Mouse (Mus musculus): Measurements from ENCODE around the gene Dusp16. TPM values are rescaled to one million over a fixed set of nuclear protein-coding genes. Genes with fewer than 3 reads are reported as not detected.
A peak's percentile ranks its signal among the peaks of the same experiment; 100 is the strongest.

Gene Dusp16
- polyA plus RNA-seq, 1 experiment from 2014 or later: 8.6 TPM

DNA sequence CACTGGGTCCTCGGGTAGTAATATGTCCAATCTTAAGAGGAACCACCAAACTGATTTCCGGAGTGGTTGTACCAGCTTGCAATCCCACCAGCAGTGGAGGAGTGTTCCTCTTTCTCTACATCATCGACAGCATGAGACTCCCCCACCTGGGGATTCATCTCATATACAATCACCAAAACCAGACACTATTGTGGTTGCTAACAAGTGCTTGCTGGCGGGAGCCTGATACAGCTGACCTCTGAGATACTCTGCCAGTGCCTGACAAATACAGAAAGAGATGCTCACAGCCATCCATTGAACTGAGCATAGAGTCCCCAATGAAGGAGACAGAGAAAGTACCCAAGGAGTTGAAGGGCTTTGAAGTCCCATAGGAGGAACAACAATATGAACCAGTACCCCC lies 36.4 kb downstream of the Dusp16 start:
- no peaks in the 10 kb centered on the region for H3K9me3 ChIP-seq (ENCODE audit: control insufficient read depth, low read length)
- TF ChIP-seq CTCF (IDR thresholded peaks at IDR 0.05; ENCODE audit: low read depth) (no peak), EP300 (optimal IDR thresholded peaks at IDR 0.05) (no peak)
- H3K4me2 ChIP-seq (replicated peaks; ENCODE audit: low read depth): no peak overlapping the region
- DNase-seq (ENCODE audit: low spot score) (no peak), ATAC-seq (ENCODE audit: low FRiP score, low TSS enrichment) (no peak)
- 92% methylated on average over 4 of the region's 4 CpGs for WGBS
- no peaks in the 10 kb centered on the region for H3K27me3 ChIP-seq (ENCODE audit: control insufficient read depth, insufficient read depth, low read length)
- H3K9ac ChIP-seq (ENCODE audit: low read length): no peak overlapping the region
- peaks cover 3% of the 10 kb centered on the region; the same call in 1 of the 2 replicates for H3K36me3 ChIP-seq (ENCODE audit: control insufficient read depth, insufficient read depth, low read length)
- H3K4me3 ChIP-seq (ENCODE audit: low read depth, low read length): no peak overlapping the region
- H3K27ac ChIP-seq (replicated peaks): no peak overlapping the region
- H3K4me1 ChIP-seq (replicated peaks; ENCODE audit: control insufficient read depth, insufficient read depth): no peaks in the 10 kb centered on the region

DNA sequence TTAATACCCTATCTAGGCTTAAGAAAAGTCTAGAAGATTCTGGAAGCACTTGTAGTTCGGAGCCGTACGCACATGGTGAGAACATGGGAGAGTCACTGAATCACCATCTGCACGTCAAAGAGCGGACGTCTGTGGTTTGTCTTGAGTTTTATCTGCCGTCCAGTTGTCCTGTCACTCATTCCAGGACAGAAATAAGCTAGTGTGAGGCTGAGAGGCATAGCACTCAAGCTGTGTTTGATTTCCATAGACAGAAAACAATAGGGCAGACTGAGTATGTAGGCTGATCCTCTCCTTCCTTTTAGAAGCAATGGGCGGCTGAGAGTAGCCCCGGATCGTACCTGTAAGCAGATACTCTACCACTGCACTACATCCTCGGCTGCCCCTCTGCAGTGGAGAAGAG lies 38.6 kb downstream of the Dusp16 start:
- H3K9me3 ChIP-seq (ENCODE audit: control insufficient read depth, low read length): no peaks in the 10 kb centered on the region
- no peak overlapping the region for H3K4me2 ChIP-seq (replicated peaks; ENCODE audit: low read depth)
- no peaks in the 10 kb centered on the region for H3K4me1 ChIP-seq (replicated peaks; ENCODE audit: control insufficient read depth, insufficient read depth)
- H3K4me3 ChIP-seq (ENCODE audit: low read depth, low read length): no peak overlapping the region
- TF ChIP-seq CTCF (IDR thresholded peaks at IDR 0.05; ENCODE audit: low read depth) (no peak), EP300 (optimal IDR thresholded peaks at IDR 0.05) (no peak)
- no peaks in the 10 kb centered on the region for H3K27me3 ChIP-seq (ENCODE audit: control insufficient read depth, insufficient read depth, low read length)
- DNase-seq (ENCODE audit: low spot score) (no peak), ATAC-seq (ENCODE audit: low FRiP score, low TSS enrichment) (no peak)
- no peaks in the 10 kb centered on the region; the same call in 1 of the 2 replicates for H3K36me3 ChIP-seq (ENCODE audit: control insufficient read depth, insufficient read depth, low read length)
- no peak overlapping the region for H3K9ac ChIP-seq (ENCODE audit: low read length)
- 92% methylated on average over 11 of the region's 11 CpGs for WGBS
- no peak overlapping the region for H3K27ac ChIP-seq (replicated peaks)

DNA sequence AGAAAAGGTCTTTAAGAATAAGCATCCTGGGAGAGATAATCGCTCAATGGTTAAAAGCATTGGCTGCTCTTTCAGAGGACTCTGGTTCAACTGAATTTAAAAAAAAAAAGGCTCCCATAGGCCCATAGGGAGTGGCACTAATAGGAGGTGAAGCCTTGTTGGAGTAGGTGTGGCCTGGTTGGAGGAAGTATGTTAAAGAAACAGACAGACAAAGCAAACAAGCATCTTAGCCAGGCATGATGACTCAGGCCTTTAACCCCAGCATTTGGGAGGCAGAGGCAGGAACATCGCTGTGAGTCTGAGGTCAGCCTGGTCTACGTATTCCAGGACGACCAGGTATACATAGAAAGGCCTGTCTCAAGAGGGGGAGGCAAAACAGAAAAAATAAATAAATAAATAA lies 39.0 kb downstream of the Dusp16 start:
- H3K27me3 ChIP-seq (ENCODE audit: control insufficient read depth, insufficient read depth, low read length): no peaks in the 10 kb centered on the region
- H3K27ac ChIP-seq (replicated peaks): no peak overlapping the region
- H3K36me3 ChIP-seq (ENCODE audit: control insufficient read depth, insufficient read depth, low read length): no peaks in the 10 kb centered on the region; the same call in 1 of the 2 replicates
- no peaks in the 10 kb centered on the region for H3K4me1 ChIP-seq (replicated peaks; ENCODE audit: control insufficient read depth, insufficient read depth)
- H3K4me3 ChIP-seq (ENCODE audit: low read depth, low read length): no peak overlapping the region
- ATAC-seq (ENCODE audit: low FRiP score, low TSS enrichment) (peak; percentile 62), DNase-seq (ENCODE audit: low spot score) (peak; percentile 23)
- H3K9me3 ChIP-seq (ENCODE audit: control insufficient read depth, low read length): no peaks in the 10 kb centered on the region
- no peak for TF ChIP-seq EP300 (optimal IDR thresholded peaks at IDR 0.05)
- TF ChIP-seq CTCF (IDR thresholded peaks at IDR 0.05; ENCODE audit: low read depth): no peak
- H3K4me2 ChIP-seq (replicated peaks; ENCODE audit: low read depth): no peak overlapping the region
- no peak overlapping the region for H3K9ac ChIP-seq (ENCODE audit: low read length)
- WGBS: 84% methylated on average over 4 of the region's 4 CpGs

DNA sequence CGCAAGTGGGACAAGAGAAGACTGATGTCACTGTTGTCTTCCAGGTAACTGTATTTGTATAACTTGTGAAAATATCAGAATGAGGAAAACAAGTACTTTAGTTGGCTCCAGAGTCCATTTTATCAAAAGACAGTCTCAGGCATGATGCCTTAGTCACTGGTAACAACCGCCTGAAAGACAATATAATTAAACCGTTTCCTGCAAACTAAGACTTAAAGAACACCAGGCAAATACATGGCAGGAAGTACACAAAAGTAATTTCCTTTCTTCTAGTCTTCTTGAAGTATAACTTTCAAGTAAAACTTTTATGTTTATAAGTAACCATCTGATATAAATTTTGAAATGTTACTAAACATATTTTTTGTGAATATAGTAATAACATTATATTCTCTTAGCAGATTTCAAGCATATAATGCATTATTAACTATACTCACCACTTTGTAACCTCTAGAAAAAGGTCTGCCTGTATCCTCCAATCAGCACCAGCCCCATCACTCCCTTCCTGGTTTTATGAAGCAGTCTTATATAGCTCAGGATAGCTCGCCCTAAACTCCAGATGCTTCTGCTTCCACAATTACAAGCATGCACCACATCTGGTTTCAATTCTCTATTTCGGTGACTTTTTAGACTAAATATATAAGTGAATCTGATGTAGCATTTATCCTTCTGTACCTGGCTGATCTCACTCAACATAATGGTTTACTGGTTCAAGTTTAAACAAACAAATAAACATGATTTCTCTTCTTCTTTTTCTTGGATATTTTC lies 40.4 kb downstream of the Dusp16 start:
- Histone ChIP-seq H3K9me3 (ENCODE audit: control insufficient read depth, low read length) (no peaks in the 10 kb centered on the region), H3K27ac (replicated peaks) (no peak overlapping the region; the same call in 1 of the 2 replicates), H3K4me2 (replicated peaks; ENCODE audit: low read depth) (no peak overlapping the region), H3K27me3 (ENCODE audit: control insufficient read depth, insufficient read depth, low read length) (no peaks in the 10 kb centered on the region), H3K9ac (ENCODE audit: low read length) (no peak overlapping the region), H3K4me1 (replicated peaks; ENCODE audit: control insufficient read depth, insufficient read depth) (no peaks in the 10 kb centered on the region), H3K36me3 (ENCODE audit: control insufficient read depth, insufficient read depth, low read length) (no peaks in the 10 kb centered on the region), H3K4me3 (ENCODE audit: low read depth, low read length) (no peak overlapping the region)
- no peak for TF ChIP-seq CTCF (IDR thresholded peaks at IDR 0.05; ENCODE audit: low read depth)
- TF ChIP-seq EP300 (optimal IDR thresholded peaks at IDR 0.05): no peak
- ATAC-seq (ENCODE audit: low FRiP score, low TSS enrichment) (no peak), DNase-seq (ENCODE audit: low spot score) (no peak)
- 79% methylated on average over 5 of the region's 5 CpGs for WGBS

DNA sequence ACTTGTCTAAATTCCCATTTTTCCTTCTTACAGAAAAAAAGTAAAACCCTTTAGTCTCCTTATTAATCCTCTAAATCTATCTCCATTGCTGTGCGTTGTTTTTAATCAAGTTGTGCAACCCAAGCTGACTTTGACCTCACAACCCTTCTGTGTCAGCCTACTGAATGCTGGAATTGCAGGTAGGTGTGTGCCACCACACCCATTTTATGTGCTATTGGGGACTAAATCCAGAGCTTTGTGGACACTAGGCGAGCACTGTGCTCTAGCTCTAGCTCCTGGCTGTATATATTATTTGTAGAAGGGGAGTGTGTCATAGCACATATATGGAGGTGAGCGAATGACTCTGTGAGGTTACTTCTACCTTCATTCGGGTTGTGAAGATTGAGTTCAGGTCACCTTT lies 41.3 kb downstream of the Dusp16 start:
- peak; percentile 47 for DNase-seq (ENCODE audit: low spot score)
- 68% methylated on average over 4 of the region's 4 CpGs for WGBS

DNA sequence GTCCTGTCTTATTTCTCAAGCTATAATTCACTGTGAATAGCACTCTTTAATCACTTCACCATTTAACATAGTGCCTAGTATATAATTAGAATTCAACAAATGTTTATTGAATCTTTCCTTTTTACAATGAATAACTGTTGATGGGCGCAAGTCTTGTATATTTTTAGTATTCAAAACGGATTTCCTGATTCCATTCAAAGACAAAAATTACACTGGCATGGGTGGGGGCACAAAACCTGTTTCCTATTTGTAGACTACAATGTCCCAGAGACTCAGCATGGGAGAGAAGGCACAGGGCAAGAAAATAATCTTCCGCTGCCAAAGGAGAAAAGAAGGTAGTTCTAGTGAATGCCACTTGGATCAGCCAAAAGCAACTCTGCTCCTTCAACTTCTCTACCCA lies 44.3 kb downstream of the Dusp16 start:
- DNase-seq (ENCODE audit: low spot score) (no peak), ATAC-seq (ENCODE audit: low FRiP score, low TSS enrichment) (no peak)
- no peaks in the 10 kb centered on the region for H3K9me3 ChIP-seq (ENCODE audit: control insufficient read depth, low read length)
- no peak overlapping the region for H3K4me2 ChIP-seq (replicated peaks; ENCODE audit: low read depth)
- H3K27me3 ChIP-seq (ENCODE audit: control insufficient read depth, insufficient read depth, low read length): no peaks in the 10 kb centered on the region
- no peak overlapping the region for H3K9ac ChIP-seq (ENCODE audit: low read length)
- no peaks in the 10 kb centered on the region for H3K4me1 ChIP-seq (replicated peaks; ENCODE audit: control insufficient read depth, insufficient read depth)
- no peak overlapping the region for H3K27ac ChIP-seq (replicated peaks)
- WGBS: 85% methylated on average over 3 of the region's 3 CpGs
- TF ChIP-seq CTCF (IDR thresholded peaks at IDR 0.05; ENCODE audit: low read depth) (no peak), EP300 (optimal IDR thresholded peaks at IDR 0.05) (no peak)
- H3K36me3 ChIP-seq (ENCODE audit: control insufficient read depth, insufficient read depth, low read length): no peaks in the 10 kb centered on the region
- no peak overlapping the region for H3K4me3 ChIP-seq (ENCODE audit: low read depth, low read length)

More for the DNA sequence above, 41.3 kb downstream of the Dusp16 start:
- Histone ChIP-seq H3K9me3 (ENCODE audit: control insufficient read depth, low read length) (no peaks in the 10 kb centered on the region), H3K4me2 (replicated peaks; ENCODE audit: low read depth) (no peak overlapping the region), H3K4me1 (replicated peaks; ENCODE audit: control insufficient read depth, insufficient read depth) (no peaks in the 10 kb centered on the region), H3K9ac (ENCODE audit: low read length) (no peak overlapping the region), H3K4me3 (ENCODE audit: low read depth, low read length) (no peak overlapping the region), H3K36me3 (ENCODE audit: control insufficient read depth, insufficient read depth, low read length) (no peaks in the 10 kb centered on the region), H3K27me3 (ENCODE audit: control insufficient read depth, insufficient read depth, low read length) (no peaks in the 10 kb centered on the region), H3K27ac (replicated peaks) (no peak overlapping the region)
- peak; percentile 86 for ATAC-seq (ENCODE audit: low FRiP score, low TSS enrichment)
- TF ChIP-seq EP300 (optimal IDR thresholded peaks at IDR 0.05) (no peak), CTCF (IDR thresholded peaks at IDR 0.05; ENCODE audit: low read depth) (no peak)

All from stomach, postnatal 0 days (tissue).